Mouse (Mus musculus) cerebellum, adult 2 months (tissue): ENCODE results near the gene Dcpp2.

Source experiments
- CTCF ChIP-seq: fragments of 200-500 bp; IDR thresholded peaks from 2 replicates; pipeline ENCODE4 v1.5.1; 2011; ENCODE audit warnings: low read depth, mild to moderate bottlenecking, control low read depth, low read length, moderate library complexity, borderline replicate concordance; ENCODE audit not compliant: insufficient read depth
- POLR2A ChIP-seq: fragments of 200-500 bp; IDR thresholded peaks from 2 replicates; pipeline ENCODE4 v1.6.1; 2011; ENCODE audit warnings: low read length, control low read depth, borderline replicate concordance; ENCODE audit not compliant: insufficient read depth

DNA sequence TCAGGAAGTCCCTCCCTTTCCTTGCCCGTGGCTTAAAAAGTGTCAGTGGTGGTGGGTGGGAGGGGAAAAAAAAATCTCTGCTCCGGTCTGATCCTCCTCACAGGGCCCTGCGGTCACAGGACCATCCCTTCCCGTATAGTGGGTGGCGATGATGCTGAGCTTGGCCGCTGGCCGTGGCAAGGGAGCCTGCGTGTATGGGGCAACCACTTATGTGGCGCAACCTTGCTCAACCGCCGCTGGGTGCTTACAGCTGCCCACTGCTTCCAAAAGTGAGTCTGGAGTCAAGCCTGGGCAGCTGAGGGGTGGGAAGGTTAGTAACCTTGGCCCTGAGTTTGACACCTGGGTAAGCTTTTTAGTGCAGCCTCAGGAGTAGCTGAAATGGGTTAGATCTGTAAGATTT, 12.2 kb upstream of the Dcpp2 start:
- TF ChIP-seq CTCF: no peak
- no peak for TF ChIP-seq POLR2A
